In genomic region chr9:23363139-23363538, GRCm38 (mm10) we compare ENCODE assay signal across 24 mouse cellular contexts.
DNase-seq lines count a peak whose midpoint lies in the region; ATAC-seq and TF ChIP-seq lines count a peak whose summit lies in the region.
"Had no signal": no experiment of that assay in that cellular context is flagged by ENCODE, and none has a peak within 500 bp of the region (broad histone marks: within the 10 kb centered on the region; RNA-seq: fewer than 3 reads in every experiment).

No protein-coding gene starts in this region.

- no peak for TF ChIP-seq EP300 in lung, postnatal 0 days (IDR thresholded peaks at IDR 0.05)

- WGBS in kidney, embryonic 14.5 days, result 37% methylated on average over 2 of the region's 2 CpGs
- WGBS in embryonic facial prominence, embryonic 12.5 days, result 21% methylated on average over 2 of the region's 2 CpGs
- 26% methylated on average over 2 of the region's 2 CpGs for WGBS in limb, embryonic 15.5 days
- 65% methylated on average over 2 of the region's 2 CpGs for WGBS in lung, postnatal 0 days

- no peaks in the 10 kb centered on the region for H3K4me1 ChIP-seq in kidney, embryonic 14.5 days (ENCODE audit: control insufficient read depth, insufficient read depth, low read length)
- peaks cover 9% of the 10 kb centered on the region; the same call in 1 of the 2 replicates for H3K4me1 ChIP-seq in embryonic facial prominence, embryonic 12.5 days
- H3K4me1 ChIP-seq in limb, embryonic 15.5 days, result peaks cover 5% of the 10 kb centered on the region; the same call in 1 of the 2 replicates
- no peaks in the 10 kb centered on the region for H3K4me1 ChIP-seq in lung, postnatal 0 days (ENCODE audit: insufficient read depth, low read depth, low read length)
- H3K4me1 ChIP-seq: heart, embryonic 12.5 days had no signal

- DNase-seq in embryo, embryonic 10.5 days (ENCODE audit: low spot score), result peak; percentile 27
- no peak for DNase-seq in embryo, embryonic 10 days (ENCODE audit: low spot score)
- DNase-seq in kidney, adult 9 months, result peak; percentile 3
- no peak for DNase-seq in lung, postnatal 0 days (ENCODE audit: low spot score)
- DNase-seq: adrenal gland, postnatal 25 days; cerebellum, adult 18-20 months; cerebellum, postnatal 10 days; gastrocnemius, postnatal 25 days; heart, postnatal 4 days; kidney, postnatal 4 days; layer of hippocampus, postnatal 36 days; lung, adult 2 months; lung, postnatal 14 days; midbrain, embryonic 14.5 days; thymus, adult 2 months; thymus, postnatal 36 days had no signal

- no peaks in the 10 kb centered on the region for H3K36me3 ChIP-seq in kidney, embryonic 14.5 days (ENCODE audit: control insufficient read depth, insufficient read depth, low read length)
- H3K36me3 ChIP-seq in embryonic facial prominence, embryonic 12.5 days, result no peaks in the 10 kb centered on the region
- no peaks in the 10 kb centered on the region for H3K36me3 ChIP-seq in limb, embryonic 15.5 days
- H3K36me3 ChIP-seq in lung, postnatal 0 days (ENCODE audit: insufficient read depth, low read length), result no peaks in the 10 kb centered on the region
- H3K36me3 ChIP-seq: G1E; heart, embryonic 12.5 days had no signal

- no peak overlapping the region for H3K9ac ChIP-seq in kidney, embryonic 14.5 days (ENCODE audit: low read depth, low read length)
- H3K9ac ChIP-seq in embryonic facial prominence, embryonic 12.5 days, result no peak overlapping the region
- H3K9ac ChIP-seq in limb, embryonic 15.5 days, result no peak overlapping the region
- H3K9ac ChIP-seq in lung, postnatal 0 days (replicated peaks; ENCODE audit: low read depth), result no peak overlapping the region
- H3K9ac ChIP-seq: heart, embryonic 12.5 days; liver, embryonic 14.5 days had no signal

- H3K4me2 ChIP-seq in kidney, embryonic 14.5 days (replicated peaks; ENCODE audit: low read depth, low read length), result no peak overlapping the region
- no peak overlapping the region for H3K4me2 ChIP-seq in embryonic facial prominence, embryonic 12.5 days (replicated peaks)
- H3K4me2 ChIP-seq in limb, embryonic 15.5 days, result no peak overlapping the region
- H3K4me2 ChIP-seq in lung, postnatal 0 days (replicated peaks; ENCODE audit: low read depth, low read length), result no peak overlapping the region
- H3K4me2 ChIP-seq: heart, embryonic 12.5 days had no signal

- no peak for TF ChIP-seq CTCF in lung, postnatal 0 days (IDR thresholded peaks at IDR 0.05)

- H3K27ac ChIP-seq in kidney, embryonic 14.5 days (ENCODE audit: low read depth, low read length), result no peak overlapping the region
- H3K27ac ChIP-seq in embryonic facial prominence, embryonic 12.5 days, result peak overlapping the region; percentile 47; the same call in 1 of the 2 replicates
- 0 out of 2 replicates have a peak overlapping the region, but pooled peaks have one; percentile 8 for H3K27ac ChIP-seq in limb, embryonic 15.5 days
- H3K27ac ChIP-seq in lung, postnatal 0 days (ENCODE audit: low read length), result no peak overlapping the region
- H3K27ac ChIP-seq: liver, embryonic 14.5 days had no signal

- H3K4me3 ChIP-seq in kidney, embryonic 14.5 days (ENCODE audit: low read length), result no peak overlapping the region
- H3K4me3 ChIP-seq in embryonic facial prominence, embryonic 12.5 days, result no peak overlapping the region
- H3K4me3 ChIP-seq in limb, embryonic 15.5 days, result no peak overlapping the region
- no peak overlapping the region for H3K4me3 ChIP-seq in lung, postnatal 0 days (ENCODE audit: low read depth, low read length)
- H3K4me3 ChIP-seq: heart, embryonic 12.5 days had no signal

- H3K27me3 ChIP-seq in kidney, embryonic 14.5 days (ENCODE audit: control insufficient read depth, insufficient read depth, low read length), result no peaks in the 10 kb centered on the region
- H3K27me3 ChIP-seq in embryonic facial prominence, embryonic 12.5 days, result no peaks in the 10 kb centered on the region
- no peaks in the 10 kb centered on the region for H3K27me3 ChIP-seq in limb, embryonic 15.5 days
- no peaks in the 10 kb centered on the region for H3K27me3 ChIP-seq in lung, postnatal 0 days (replicated peaks; ENCODE audit: insufficient read depth, low read length)
- H3K27me3 ChIP-seq: heart, embryonic 12.5 days had no signal

- ATAC-seq in kidney, embryonic 14.5 days (ENCODE audit: low FRiP score, low TSS enrichment), result no peak
- ATAC-seq in embryonic facial prominence, embryonic 12.5 days (ENCODE audit: insufficient number of reproducible peaks, insufficient read depth, low FRiP score, low TSS enrichment), result no peak
- no peak for ATAC-seq in limb, embryonic 15.5 days (ENCODE audit: insufficient number of reproducible peaks, low FRiP score, low TSS enrichment, low read depth)
- ATAC-seq in lung, postnatal 0 days, result no peak
- ATAC-seq: forebrain, embryonic 14.5 days; hindbrain, embryonic 16.5 days had no signal

- no peaks in the 10 kb centered on the region for H3K9me3 ChIP-seq in kidney, embryonic 14.5 days (ENCODE audit: control insufficient read depth, low read length)
- H3K9me3 ChIP-seq in embryonic facial prominence, embryonic 12.5 days, result no peaks in the 10 kb centered on the region
- no peaks in the 10 kb centered on the region for H3K9me3 ChIP-seq in limb, embryonic 15.5 days
- no peaks in the 10 kb centered on the region for H3K9me3 ChIP-seq in lung, postnatal 0 days (ENCODE audit: low read length)
- H3K9me3 ChIP-seq: G1E; heart, embryonic 12.5 days had no signal

Comparison
In these comparisons a context has a peak if more than half of its experiments do, and no peak if none do; other contexts are left out.
1. DNase-seq: peak in embryo, embryonic 10.5 days (single experiment) and kidney, adult 9 months (single experiment); none in embryo, embryonic 10 days (single experiment) and lung, postnatal 0 days (single experiment).
2. H3K27ac ChIP-seq: peak in embryonic facial prominence, embryonic 12.5 days (single experiment) and limb, embryonic 15.5 days (single experiment); none in kidney, embryonic 14.5 days (single experiment) and lung, postnatal 0 days (single experiment).